Mouse (Mus musculus): ENCODE measurements at regions not wholly inside any gene's neighbourhood (a gene's known extent, or its start where the extent isn't known, plus 50 kb on each side); places are given as distances from the start of the nearest gene placed in this dataset.

GRCm38 (mm10) chr3:66515773-66516406 lies 219.3 kb upstream of the Veph1 start:
- no peak for DNase-seq

- DNase-seq = no peak
Observed at GRCm38 (mm10) chr3:66514587-66514986, 217.9 kb upstream of the Veph1 start.

GRCm38 (mm10) chr3:66512408-66512807 lies 215.8 kb upstream of the Veph1 start:
- DNase-seq = no peak

- no peak for DNase-seq
Observed at GRCm38 (mm10) chr3:66510455-66510854, 213.8 kb upstream of the Veph1 start.

GRCm38 (mm10) chr3:66506125-66506524 lies 209.5 kb upstream of the Veph1 start:
- no peak for DNase-seq

- peak; percentile 14 for DNase-seq
Observed at GRCm38 (mm10) chr3:66505476-66506076, 208.9 kb upstream of the Veph1 start.

- no peak for DNase-seq
Observed at GRCm38 (mm10) chr3:66504717-66505116, 208.1 kb upstream of the Veph1 start.

GRCm38 (mm10) chr3:66503615-66504014 lies 207.0 kb upstream of the Veph1 start:
- no peak for DNase-seq

- DNase-seq = no peak
Observed at GRCm38 (mm10) chr3:66501865-66502264, 205.2 kb upstream of the Veph1 start.

- DNase-seq = no peak
Observed at GRCm38 (mm10) chr3:66494442-66495113, 197.9 kb upstream of the Veph1 start.

GRCm38 (mm10) chr3:66490696-66491357 lies 194.2 kb upstream of the Veph1 start:
- DNase-seq = no peak

- DNase-seq = no peak
Observed at GRCm38 (mm10) chr3:66488724-66489123, 192.1 kb upstream of the Veph1 start.

GRCm38 (mm10) chr3:66486658-66487057 lies 190.0 kb upstream of the Veph1 start:
- no peak for DNase-seq

GRCm38 (mm10) chr3:66486184-66486583 lies 189.5 kb upstream of the Veph1 start:
- no peak for DNase-seq

GRCm38 (mm10) chr3:66480718-66481117 lies 184.1 kb upstream of the Veph1 start:
- DNase-seq = no peak

GRCm38 (mm10) chr3:66479266-66479665 lies 182.6 kb upstream of the Veph1 start:
- DNase-seq = no peak

- DNase-seq = no peak
Observed at GRCm38 (mm10) chr3:66466321-66466720, 169.7 kb upstream of the Veph1 start.

- no peak for DNase-seq
Observed at GRCm38 (mm10) chr3:66465371-66465770, 168.7 kb upstream of the Veph1 start.

- no peak for DNase-seq
Observed at GRCm38 (mm10) chr3:66462341-66462740, 165.7 kb upstream of the Veph1 start.

- no peak for DNase-seq
Observed at GRCm38 (mm10) chr3:66446274-66447159, 149.9 kb upstream of the Veph1 start.

- no peak for DNase-seq
Observed at GRCm38 (mm10) chr3:66433216-66433615, 136.6 kb upstream of the Veph1 start.

- DNase-seq = no peak
Observed at GRCm38 (mm10) chr3:66430187-66430586, 133.6 kb upstream of the Veph1 start.

Measured in cerebellum, adult 9-11 months (tissue).